Mouse (Mus musculus): ENCODE measurements around the gene Ccdc142. TPM values are rescaled to one million over a fixed set of nuclear protein-coding genes. Genes with fewer than 3 reads are reported as not detected.

Gene Ccdc142
- polyA plus RNA-seq, 1 experiment from 2014 or later, result 1.00 TPM

DNA sequence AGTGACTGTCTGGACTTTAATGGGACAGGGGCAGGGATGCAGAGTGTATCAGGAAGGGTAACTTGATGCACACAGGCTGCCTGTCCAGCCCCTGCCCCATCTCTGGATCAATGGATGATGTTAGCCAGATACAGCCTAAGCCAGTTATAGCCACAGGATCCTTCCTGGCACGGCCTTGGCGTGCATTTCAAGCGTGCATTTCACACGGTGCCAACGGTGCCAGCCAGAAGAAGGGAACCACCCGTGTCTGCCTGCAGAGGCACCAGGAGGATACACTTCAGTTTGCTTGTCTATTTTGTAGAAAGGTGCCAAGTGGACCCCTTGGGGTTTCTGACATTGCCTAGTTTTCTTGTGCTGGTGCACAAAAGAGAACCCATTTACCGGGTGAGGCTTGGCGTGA is 38.6 kb downstream of the Ccdc142 start:
- no peak for ATAC-seq (ENCODE audit: low FRiP score)
- no peak for DNase-seq (ENCODE audit: low spot score, missing footprints)
- H3K9ac ChIP-seq (ENCODE audit: low read length), result no peak overlapping the region
- peaks cover 46% of the 10 kb centered on the region for H3K4me1 ChIP-seq (ENCODE audit: control insufficient read depth, insufficient read depth, low read length)
- no peak overlapping the region for H3K27ac ChIP-seq (ENCODE audit: low read depth, low read length)
- H3K27me3 ChIP-seq (ENCODE audit: control insufficient read depth, insufficient read depth, low read length), result peaks cover 7% of the 10 kb centered on the region
- H3K36me3 ChIP-seq (ENCODE audit: control insufficient read depth, insufficient read depth, low read length), result no peaks in the 10 kb centered on the region
- WGBS, result 93% methylated on average over 8 of the region's 8 CpGs
- H3K9me3 ChIP-seq (ENCODE audit: control insufficient read depth, low read length), result no peaks in the 10 kb centered on the region
- H3K4me2 ChIP-seq, result no peak overlapping the region
- no peak overlapping the region for H3K4me3 ChIP-seq (ENCODE audit: low read depth, low read length)

DNA sequence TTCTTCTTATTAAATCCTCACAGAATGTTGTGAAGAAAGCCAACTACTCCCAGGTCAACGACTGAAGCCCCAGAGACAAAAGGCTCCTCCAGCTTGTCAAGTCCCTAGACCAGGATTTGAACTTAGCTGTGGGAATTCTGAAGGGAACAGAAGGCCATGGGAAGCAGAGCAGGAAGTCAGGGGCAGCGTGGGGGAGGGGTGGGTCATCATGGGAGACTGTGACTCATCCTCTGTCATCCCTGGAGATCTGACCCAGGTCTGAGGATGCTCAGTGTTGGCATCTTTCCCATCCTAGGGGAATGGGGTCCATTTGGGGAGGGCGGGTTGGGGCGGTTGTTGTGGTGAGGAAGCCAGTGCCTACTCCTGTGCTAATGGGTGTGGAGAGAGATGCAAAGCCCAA is 40.2 kb downstream of the Ccdc142 start:
- DNase-seq (ENCODE audit: low spot score, missing footprints) (no peak), ATAC-seq (ENCODE audit: low FRiP score) (no peak)
- no peaks in the 10 kb centered on the region for H3K36me3 ChIP-seq (ENCODE audit: control insufficient read depth, insufficient read depth, low read length)
- H3K9ac ChIP-seq (ENCODE audit: low read length), result no peak overlapping the region
- H3K4me3 ChIP-seq (ENCODE audit: low read depth, low read length), result no peak overlapping the region
- H3K4me2 ChIP-seq, result peak overlapping the region; percentile 54
- H3K27me3 ChIP-seq (ENCODE audit: control insufficient read depth, insufficient read depth, low read length), result no peaks in the 10 kb centered on the region; the same call in 1 of the 2 replicates
- whole genome bisulfite sequencing, result 28% methylated on average over 4 of the region's 4 CpGs
- no peaks in the 10 kb centered on the region for H3K9me3 ChIP-seq (ENCODE audit: control insufficient read depth, low read length)
- no peak overlapping the region for H3K27ac ChIP-seq (ENCODE audit: low read depth, low read length)
- H3K4me1 ChIP-seq (ENCODE audit: control insufficient read depth, insufficient read depth, low read length), result peaks cover 33% of the 10 kb centered on the region

DNA sequence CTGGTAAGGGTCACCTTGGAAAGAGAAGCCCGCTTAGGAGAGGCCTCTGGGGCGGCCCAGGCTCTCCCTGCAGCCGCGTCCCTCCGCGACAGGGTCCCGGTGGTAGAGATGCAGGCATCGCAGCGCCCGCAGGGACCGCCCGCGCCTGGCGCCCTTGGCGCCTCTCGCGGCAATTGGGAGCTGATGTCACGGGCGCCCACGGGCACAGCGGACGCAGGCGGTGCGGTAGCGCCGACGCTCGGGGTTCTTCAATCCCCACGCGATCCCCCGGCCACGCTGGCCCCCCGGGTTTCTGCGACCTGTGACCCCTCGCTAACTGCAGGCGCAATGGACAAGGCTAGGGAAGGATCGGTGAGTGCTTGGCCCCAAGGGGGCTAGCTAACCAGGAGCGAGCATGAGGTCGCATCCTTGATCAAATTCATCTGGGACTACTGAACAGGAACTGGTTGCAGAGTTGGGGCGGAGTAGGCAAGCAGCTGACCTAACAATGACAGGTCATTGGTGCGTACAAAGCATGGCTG is 40.9 kb downstream of the Ccdc142 start:
- DNase-seq (ENCODE audit: low spot score, missing footprints) (peak; percentile 88), ATAC-seq (ENCODE audit: low FRiP score) (peak; percentile 22; the same call in 1 of the 2 replicates)
- Histone ChIP-seq H3K9me3 (ENCODE audit: control insufficient read depth, low read length) (no peaks in the 10 kb centered on the region), H3K4me3 (ENCODE audit: low read depth, low read length) (peak overlapping the region; percentile 31), H3K27ac (ENCODE audit: low read depth, low read length) (no peak overlapping the region), H3K4me2 (peak overlapping the region; percentile 54), H3K36me3 (ENCODE audit: control insufficient read depth, insufficient read depth, low read length) (no peaks in the 10 kb centered on the region), H3K4me1 (ENCODE audit: control insufficient read depth, insufficient read depth, low read length) (peaks cover 27% of the 10 kb centered on the region), H3K27me3 (ENCODE audit: control insufficient read depth, insufficient read depth, low read length) (no peaks in the 10 kb centered on the region; the same call in 1 of the 2 replicates), H3K9ac (ENCODE audit: low read length) (peak overlapping the region; percentile 57)
- WGBS, result 3% methylated on average over 41 of the region's 41 CpGs

DNA sequence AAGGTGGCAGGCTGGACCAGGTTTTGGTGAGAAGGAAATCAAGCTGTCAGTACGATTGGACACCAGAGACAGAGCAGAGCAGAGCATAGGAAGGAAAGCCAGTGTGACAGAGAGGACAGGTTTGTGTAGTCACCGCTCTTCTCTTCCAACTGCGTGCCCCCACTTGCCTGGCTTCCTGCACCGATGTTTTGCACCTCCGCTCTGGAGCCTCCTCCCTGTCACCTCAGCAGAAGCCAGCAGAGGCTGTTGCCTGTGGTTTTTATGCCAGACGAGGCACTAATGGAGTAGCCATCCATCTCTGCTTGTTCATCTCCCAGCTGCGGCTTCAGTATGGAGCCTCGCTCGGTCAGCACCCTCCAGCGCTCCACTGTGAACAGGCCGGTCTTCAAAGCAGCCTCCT is 41.5 kb downstream of the Ccdc142 start:
- Histone ChIP-seq H3K4me3 (ENCODE audit: low read depth, low read length) (no peak overlapping the region), H3K27me3 (ENCODE audit: control insufficient read depth, insufficient read depth, low read length) (no peaks in the 10 kb centered on the region; the same call in 1 of the 2 replicates)

DNA sequence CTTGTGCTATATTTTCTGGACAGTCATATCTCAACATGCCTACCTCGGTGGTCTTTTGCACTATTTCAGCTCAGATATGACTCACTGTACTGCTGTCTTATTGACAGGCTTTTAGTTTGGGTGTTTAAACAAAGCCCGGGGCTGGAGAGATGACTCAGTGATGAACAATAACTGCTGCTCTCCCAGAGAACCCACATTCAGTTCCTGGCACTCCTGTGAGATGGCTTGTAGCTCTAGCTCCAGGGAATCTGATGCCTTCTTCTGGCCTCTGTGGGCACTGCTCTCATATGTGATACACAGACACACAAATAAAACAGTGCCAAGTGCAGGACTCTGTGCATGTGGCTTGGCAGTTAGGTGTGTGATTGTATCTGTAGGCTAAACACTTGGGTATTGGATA is 43.8 kb downstream of the Ccdc142 start:
- DNase-seq (ENCODE audit: low spot score, missing footprints) (no peak), ATAC-seq (ENCODE audit: low FRiP score) (no peak)
- Histone ChIP-seq H3K27me3 (ENCODE audit: control insufficient read depth, insufficient read depth, low read length) (no peaks in the 10 kb centered on the region; the same call in 1 of the 2 replicates), H3K4me2 (no peak overlapping the region), H3K27ac (ENCODE audit: low read depth, low read length) (no peak overlapping the region), H3K9me3 (ENCODE audit: control insufficient read depth, low read length) (no peaks in the 10 kb centered on the region), H3K4me3 (ENCODE audit: low read depth, low read length) (no peak overlapping the region), H3K4me1 (ENCODE audit: control insufficient read depth, insufficient read depth, low read length) (peaks cover 10% of the 10 kb centered on the region), H3K9ac (ENCODE audit: low read length) (no peak overlapping the region), H3K36me3 (ENCODE audit: control insufficient read depth, insufficient read depth, low read length) (0 out of 2 replicates have a peak, but pooled peaks cover 5% of the 10 kb centered on the region)
- 73% methylated on average over 2 of the region's 2 CpGs for WGBS

More for the DNA sequence above, 41.5 kb downstream of the Ccdc142 start:
- no peak overlapping the region for H3K9ac ChIP-seq (ENCODE audit: low read length)
- ATAC-seq (ENCODE audit: low FRiP score) (no peak; the same call in 1 of the 2 replicates), DNase-seq (ENCODE audit: low spot score, missing footprints) (no peak)
- no peak overlapping the region for H3K27ac ChIP-seq (ENCODE audit: low read depth, low read length)
- 53% methylated on average over 11 of the region's 11 CpGs for WGBS
- H3K36me3 ChIP-seq (ENCODE audit: control insufficient read depth, insufficient read depth, low read length), result no peaks in the 10 kb centered on the region
- peaks cover 24% of the 10 kb centered on the region for H3K4me1 ChIP-seq (ENCODE audit: control insufficient read depth, insufficient read depth, low read length)
- H3K4me2 ChIP-seq, result no peak overlapping the region
- H3K9me3 ChIP-seq (ENCODE audit: control insufficient read depth, low read length), result no peaks in the 10 kb centered on the region

DNA sequence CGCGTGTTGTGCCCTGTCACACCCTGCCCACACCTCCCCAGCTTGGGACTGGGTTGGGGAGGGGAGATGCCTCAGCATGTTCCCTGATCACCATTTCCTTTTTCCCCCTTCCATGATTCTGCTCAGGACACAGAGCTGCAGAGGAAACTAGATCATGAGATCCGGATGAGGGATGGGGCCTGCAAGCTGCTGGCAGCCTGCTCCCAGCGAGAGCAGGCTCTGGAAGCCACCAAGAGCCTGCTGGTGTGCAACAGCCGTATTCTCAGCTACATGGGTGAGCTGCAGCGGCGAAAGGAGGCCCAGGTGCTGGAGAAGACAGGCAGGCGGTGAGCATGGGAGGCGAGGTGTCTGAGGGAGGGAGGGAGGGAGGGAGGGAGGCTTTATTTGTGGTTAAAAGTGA is 44.4 kb downstream of the Ccdc142 start:
- Histone ChIP-seq H3K9me3 (ENCODE audit: control insufficient read depth, low read length) (no peaks in the 10 kb centered on the region), H3K9ac (ENCODE audit: low read length) (no peak overlapping the region), H3K36me3 (ENCODE audit: control insufficient read depth, insufficient read depth, low read length) (0 out of 2 replicates have a peak, but pooled peaks cover 5% of the 10 kb centered on the region), H3K27ac (ENCODE audit: low read depth, low read length) (no peak overlapping the region), H3K4me3 (ENCODE audit: low read depth, low read length) (no peak overlapping the region), H3K4me2 (no peak overlapping the region), H3K4me1 (ENCODE audit: control insufficient read depth, insufficient read depth, low read length) (peaks cover 12% of the 10 kb centered on the region), H3K27me3 (ENCODE audit: control insufficient read depth, insufficient read depth, low read length) (no peaks in the 10 kb centered on the region; the same call in 1 of the 2 replicates)
- no peak for DNase-seq (ENCODE audit: low spot score, missing footprints)
- 78% methylated on average over 9 of the region's 9 CpGs for WGBS
- ATAC-seq (ENCODE audit: low FRiP score), result no peak

DNA sequence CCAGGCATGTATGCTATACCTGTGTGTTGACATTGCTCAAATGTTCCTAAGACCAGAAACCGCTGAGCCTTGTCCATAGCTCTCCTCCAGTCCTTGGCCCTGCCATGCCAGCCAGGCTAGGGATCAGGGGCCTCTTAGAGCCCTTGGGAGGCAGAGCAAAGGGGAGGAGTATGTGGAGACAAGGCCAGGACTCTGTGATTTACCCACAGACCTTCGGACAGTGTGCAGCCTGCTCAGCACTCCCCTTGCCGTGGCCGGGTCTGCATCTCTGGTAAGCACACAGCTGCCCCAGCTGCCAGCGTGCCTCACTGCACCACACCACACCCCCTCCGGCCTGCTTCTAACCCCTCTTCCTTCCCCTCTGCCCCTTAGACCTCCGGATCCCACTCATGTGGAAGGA is 45.9 kb downstream of the Ccdc142 start:
- ATAC-seq (ENCODE audit: low FRiP score), result no peak
- no peak overlapping the region for H3K4me3 ChIP-seq (ENCODE audit: low read depth, low read length)
- H3K4me1 ChIP-seq (ENCODE audit: control insufficient read depth, insufficient read depth, low read length), result peaks cover 12% of the 10 kb centered on the region
- no peak for DNase-seq (ENCODE audit: low spot score, missing footprints)
- H3K4me2 ChIP-seq, result no peak overlapping the region
- no peak overlapping the region for H3K27ac ChIP-seq (ENCODE audit: low read depth, low read length)
- H3K27me3 ChIP-seq (ENCODE audit: control insufficient read depth, insufficient read depth, low read length), result no peaks in the 10 kb centered on the region; the same call in 1 of the 2 replicates
- WGBS, result 53% methylated on average over 7 of the region's 7 CpGs
- H3K9ac ChIP-seq (ENCODE audit: low read length), result no peak overlapping the region
- H3K36me3 ChIP-seq (ENCODE audit: control insufficient read depth, insufficient read depth, low read length), result 0 out of 2 replicates have a peak, but pooled peaks cover 5% of the 10 kb centered on the region
- H3K9me3 ChIP-seq (ENCODE audit: control insufficient read depth, low read length), result no peaks in the 10 kb centered on the region

DNA sequence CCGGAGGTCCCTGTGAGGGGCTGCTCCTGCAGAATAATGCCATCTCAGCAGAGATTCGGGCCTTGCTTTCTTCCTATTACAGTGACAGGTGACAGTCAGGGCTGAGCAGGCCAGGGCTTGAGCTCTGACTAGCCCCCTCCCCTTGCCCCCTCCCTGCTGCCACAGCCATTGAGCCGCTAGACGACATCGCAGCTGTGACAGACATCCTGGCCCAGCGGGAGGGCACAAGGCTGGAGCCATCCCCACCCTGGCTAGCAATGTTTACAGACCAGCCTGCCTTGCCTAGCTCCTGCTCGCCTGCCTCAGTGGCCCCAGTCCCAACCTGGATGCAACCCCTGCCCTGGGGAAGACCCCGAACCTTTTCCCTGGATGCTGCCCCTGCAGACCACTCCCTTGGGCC is 50.3 kb downstream of the Ccdc142 start:
- no peaks in the 10 kb centered on the region for H3K27me3 ChIP-seq (ENCODE audit: control insufficient read depth, insufficient read depth, low read length)
- H3K4me3 ChIP-seq (ENCODE audit: low read depth, low read length), result no peak overlapping the region
- DNase-seq (ENCODE audit: low spot score, missing footprints) (no peak), ATAC-seq (ENCODE audit: low FRiP score) (no peak)
- peaks cover 19% of the 10 kb centered on the region for H3K4me1 ChIP-seq (ENCODE audit: control insufficient read depth, insufficient read depth, low read length)
- peaks cover 11% of the 10 kb centered on the region; the same call in 1 of the 2 replicates for H3K36me3 ChIP-seq (ENCODE audit: control insufficient read depth, insufficient read depth, low read length)
- peak overlapping the region; percentile 34 for H3K9ac ChIP-seq (ENCODE audit: low read length)
- H3K27ac ChIP-seq (ENCODE audit: low read depth, low read length), result no peak overlapping the region
- no peak overlapping the region for H3K4me2 ChIP-seq
- 21% methylated on average over 8 of the region's 8 CpGs for WGBS
- H3K9me3 ChIP-seq (ENCODE audit: control insufficient read depth, low read length), result no peaks in the 10 kb centered on the region

DNA sequence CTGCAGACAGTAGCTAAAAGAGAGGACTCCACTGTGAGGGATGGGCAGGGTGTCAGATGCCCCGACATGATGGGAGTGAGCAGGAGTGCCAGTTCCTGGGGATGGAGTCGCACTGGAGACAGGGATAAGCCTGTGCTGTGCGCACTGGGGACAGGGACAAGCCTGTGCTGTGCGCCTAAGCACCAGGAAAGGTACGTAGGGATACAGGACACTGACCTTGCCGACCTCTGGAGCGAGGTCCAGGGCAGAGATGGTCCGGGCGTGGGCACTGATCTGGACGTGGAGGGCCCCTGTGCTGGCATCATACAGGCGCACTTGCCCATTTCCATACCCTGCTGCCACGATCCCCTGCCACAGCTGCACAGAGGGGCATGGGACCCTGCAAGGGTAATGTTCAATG is 51.6 kb downstream of the Ccdc142 start:
- H3K4me3 ChIP-seq (ENCODE audit: low read depth, low read length), result no peak overlapping the region
- H3K27me3 ChIP-seq (ENCODE audit: control insufficient read depth, insufficient read depth, low read length), result no peaks in the 10 kb centered on the region
- DNase-seq (ENCODE audit: low spot score, missing footprints) (no peak), ATAC-seq (ENCODE audit: low FRiP score) (no peak)
- 87% methylated on average over 12 of the region's 12 CpGs for WGBS
- no peak overlapping the region for H3K9ac ChIP-seq (ENCODE audit: low read length)
- no peak overlapping the region for H3K4me2 ChIP-seq
- no peaks in the 10 kb centered on the region for H3K9me3 ChIP-seq (ENCODE audit: control insufficient read depth, low read length)
- H3K27ac ChIP-seq (ENCODE audit: low read depth, low read length), result no peak overlapping the region
- peaks cover 19% of the 10 kb centered on the region for H3K4me1 ChIP-seq (ENCODE audit: control insufficient read depth, insufficient read depth, low read length)
- peaks cover 11% of the 10 kb centered on the region; the same call in 1 of the 2 replicates for H3K36me3 ChIP-seq (ENCODE audit: control insufficient read depth, insufficient read depth, low read length)

Measured in midbrain, embryonic 11.5 days (tissue).